Mouse (Mus musculus) ES-E14 (cell line): ENCODE measurements around the gene Carns1.

Experiments
- CHD2 ChIP-seq: IDR thresholded peaks from 2 replicates; pipeline ENCODE4 v1.6.1; 2014; ENCODE audit warnings: mild to moderate bottlenecking, low read depth, low read length, inconsistent platforms
- HCFC1 ChIP-seq: IDR thresholded peaks from 2 replicates; pipeline ENCODE4 v1.6.1; 2012; ENCODE audit warnings: low read length, inconsistent platforms, borderline replicate concordance; ENCODE audit not compliant: insufficient read depth
- MAFK ChIP-seq: IDR thresholded peaks from 2 replicates; pipeline ENCODE4 v1.6.1; 2014; ENCODE audit warnings: mild to moderate bottlenecking, low read depth, low read length, inconsistent platforms; ENCODE audit not compliant: insufficient read depth
- ZC3H11A ChIP-seq: IDR thresholded peaks from 2 replicates; pipeline ENCODE4 v1.6.1; 2012; ENCODE audit warnings: low read depth, mild to moderate bottlenecking, inconsistent platforms, low read length, borderline replicate concordance
- ZNF384 ChIP-seq: IDR thresholded peaks from 2 replicates; pipeline ENCODE4 v1.6.1; 2012; ENCODE audit warnings: low read depth, low read length, inconsistent platforms

DNA sequence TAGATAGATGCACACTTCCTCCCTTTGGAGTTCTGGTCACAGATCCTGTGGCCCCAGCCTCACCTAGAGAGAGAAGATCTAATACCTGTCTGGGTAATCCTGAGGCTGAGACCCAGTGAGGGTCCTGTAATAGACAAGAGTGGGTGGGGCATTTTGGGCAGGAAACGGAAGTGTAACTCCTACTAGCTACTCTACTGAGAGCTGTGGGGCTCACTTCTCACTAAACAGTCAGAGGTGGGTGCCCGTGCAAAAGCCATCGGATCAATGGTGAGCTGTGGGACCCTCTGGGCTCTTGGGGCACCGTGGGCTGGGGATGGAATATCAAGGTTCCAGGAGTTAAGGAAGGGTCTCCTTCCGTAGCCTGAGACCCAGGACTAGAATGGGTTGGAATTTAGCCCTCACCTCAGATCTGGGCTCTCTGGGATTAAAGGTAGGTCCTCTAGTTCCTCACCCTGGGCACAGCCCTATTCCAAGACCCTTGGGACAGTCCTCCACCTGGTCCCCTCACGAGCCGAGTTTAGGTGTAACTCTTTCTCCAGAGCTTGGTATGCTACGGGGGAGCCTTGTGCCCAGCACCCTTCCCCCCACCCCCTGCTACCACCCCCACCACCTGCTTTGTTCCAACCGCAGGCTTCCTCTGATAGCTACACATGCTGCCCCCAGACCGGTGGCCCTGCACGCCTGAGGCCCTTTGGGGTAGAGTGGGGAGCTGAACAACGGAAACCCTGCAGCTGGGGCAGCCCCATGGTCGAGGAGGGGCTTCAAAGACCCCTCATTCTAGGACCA lies 20.6 kb downstream of the Carns1 start:
- no peak for TF ChIP-seq MAFK
- TF ChIP-seq ZNF384, result no peak
- TF ChIP-seq ZC3H11A, result no peak
- TF ChIP-seq HCFC1, result no peak
- no peak for TF ChIP-seq CHD2
